Mouse (Mus musculus) G1E-ER4 (cell line): Measurements from ENCODE around the gene Ckap2l. TPM values are rescaled to one million over a fixed set of nuclear protein-coding genes. Genes with fewer than 3 reads are reported as not detected.

ENCODE experiments used
- GATA1 ChIP-seq: IDR thresholded peaks from one replicate; pipeline ENCODE4 v1.8.0; 2012; ENCODE audit warnings: low read length, inconsistent platforms
- polyA plus RNA-seq: library from polyadenylated mRNA; stranded (reverse); fragments of >175 nt; gene quantifications from 2 replicates; pipeline ENCODE4 v1.2.3, GENCODE M21; 2012

The Ckap2l gene
- polyA plus RNA-seq, 1 experiment, result 55.6 TPM

DNA sequence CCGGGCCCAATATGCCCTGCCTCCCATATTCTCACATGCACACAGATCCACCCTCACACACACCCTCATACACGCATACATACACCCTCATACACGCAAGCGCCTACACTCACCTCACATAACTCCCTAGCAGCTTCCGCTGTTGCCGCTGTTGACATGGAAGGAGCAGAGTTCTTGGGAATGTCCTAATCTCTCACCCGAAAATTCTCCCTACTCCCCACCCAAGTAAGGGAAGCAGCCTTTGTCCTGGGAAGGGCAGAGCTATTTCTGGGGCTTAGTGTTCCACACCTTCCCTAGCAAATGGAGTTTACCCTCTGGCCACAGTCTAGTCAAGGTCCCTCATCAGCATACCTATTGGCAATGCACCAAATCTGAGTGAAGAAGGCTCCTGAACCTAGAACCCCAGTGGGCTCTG is 49.3 kb downstream of the Ckap2l start:
- TF ChIP-seq GATA1, result no peak

DNA sequence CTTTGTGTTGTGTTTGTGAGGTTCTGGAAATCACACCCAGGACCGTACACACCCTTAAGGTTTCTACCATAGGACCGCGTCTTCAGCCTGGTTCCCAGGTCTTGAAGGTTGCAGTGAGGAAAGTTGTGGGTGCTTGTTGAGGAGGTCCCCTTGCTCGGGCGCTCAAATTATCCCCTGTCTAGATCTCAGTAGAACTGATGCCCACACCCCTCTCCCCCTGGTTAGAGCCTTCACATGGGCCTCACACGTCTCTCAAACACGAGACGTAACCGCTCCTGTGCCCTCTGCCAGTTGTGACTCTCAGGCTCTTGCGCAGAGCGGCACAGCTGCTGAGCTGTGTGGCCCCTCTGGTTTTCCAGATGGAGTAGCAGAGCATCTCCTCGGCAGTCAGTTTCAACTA is 50.1 kb downstream of the Ckap2l start:
- no peak for TF ChIP-seq GATA1

DNA sequence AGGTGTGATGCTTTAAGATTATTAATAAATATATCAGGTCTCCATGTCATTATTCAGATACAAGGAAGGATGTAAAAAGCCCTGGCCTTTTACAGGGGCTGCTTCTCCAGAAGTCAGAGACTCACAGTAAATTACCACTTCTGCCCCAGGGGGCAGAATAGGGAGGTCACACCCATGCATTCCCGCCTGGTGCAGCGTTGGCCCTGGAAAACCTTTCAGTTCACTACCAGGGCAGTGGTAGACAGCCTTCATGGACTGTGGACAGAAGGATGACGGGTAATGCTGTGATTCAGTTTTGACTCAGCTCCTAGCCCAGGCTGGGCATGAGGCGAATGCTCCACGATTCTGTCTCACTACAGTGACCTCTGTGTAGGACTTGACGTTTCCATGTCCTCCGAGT is 50.6 kb downstream of the Ckap2l start:
- TF ChIP-seq GATA1, result no peak

DNA sequence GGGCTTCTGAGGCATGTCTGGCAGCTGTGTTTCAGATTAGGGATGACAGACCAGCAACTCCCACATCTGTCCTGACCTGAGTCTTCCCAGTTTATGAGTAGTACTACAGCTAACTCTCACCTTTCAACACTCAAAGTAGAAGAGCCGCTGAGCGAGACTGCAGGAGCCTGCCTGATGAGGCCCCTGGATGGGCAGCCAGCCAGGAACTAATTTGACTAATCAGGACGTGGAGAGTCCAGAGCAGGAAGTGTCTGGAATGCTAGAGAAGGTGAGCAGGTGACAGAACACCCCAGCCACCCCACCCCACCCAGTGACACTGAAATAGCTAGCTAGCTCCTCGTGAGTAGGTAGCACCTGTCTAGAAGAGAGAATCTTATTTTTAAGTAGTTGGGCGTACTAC is 51.4 kb downstream of the Ckap2l start:
- no peak for TF ChIP-seq GATA1

DNA sequence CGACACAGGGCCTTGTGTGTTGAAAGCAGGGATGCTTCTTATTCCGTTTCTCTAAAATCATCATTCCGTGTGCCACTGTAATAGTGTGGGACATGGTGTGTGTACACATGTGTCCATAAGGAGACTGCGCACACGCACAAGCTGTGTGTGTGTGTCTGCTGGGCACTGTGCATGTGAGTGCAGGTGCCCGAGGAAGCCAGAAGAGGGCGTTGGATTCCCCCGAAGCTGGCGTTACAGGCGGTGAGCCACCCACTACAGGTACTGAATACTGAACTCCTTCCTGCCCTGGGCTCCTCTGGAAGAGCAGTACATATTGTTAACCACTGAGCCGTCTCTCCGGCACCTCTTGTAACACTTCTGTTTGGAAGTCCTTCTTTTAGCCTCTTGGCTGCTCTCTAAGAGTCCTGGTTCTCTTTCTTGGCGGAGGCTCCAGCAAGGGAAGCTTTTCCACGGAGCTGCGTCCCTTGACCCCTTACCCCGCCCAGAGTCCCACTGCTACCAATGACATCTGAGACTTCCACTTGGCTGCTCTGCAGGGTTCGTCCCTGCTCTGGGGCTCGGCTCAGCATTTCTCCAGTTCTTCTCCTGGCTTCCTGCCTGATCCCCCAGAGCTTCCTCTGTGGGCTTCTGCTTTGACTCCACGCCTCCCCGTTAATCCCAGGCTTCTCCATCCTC is 52.4 kb downstream of the Ckap2l start:
- TF ChIP-seq GATA1, result no peak

DNA sequence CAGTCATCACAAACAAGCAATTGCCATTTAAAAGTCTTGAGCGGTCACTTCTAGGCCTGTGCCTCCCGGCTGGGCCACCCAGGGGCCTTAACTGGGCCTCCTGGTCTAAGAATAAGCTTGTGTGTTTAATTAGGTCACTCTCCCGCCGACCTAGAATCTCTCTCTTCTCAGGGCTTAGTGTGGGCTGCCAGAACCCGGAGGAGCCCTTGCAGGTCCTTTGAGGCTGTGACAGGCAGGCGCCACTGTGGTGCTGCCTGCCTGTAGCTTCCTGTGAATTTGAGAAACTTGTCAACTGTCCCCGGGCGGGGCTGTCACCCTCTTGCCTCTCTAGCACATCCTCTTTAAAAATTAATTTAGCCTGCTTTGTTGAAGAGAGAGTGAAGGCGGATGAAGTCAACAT is 53.2 kb downstream of the Ckap2l start:
- TF ChIP-seq GATA1, result no peak

DNA sequence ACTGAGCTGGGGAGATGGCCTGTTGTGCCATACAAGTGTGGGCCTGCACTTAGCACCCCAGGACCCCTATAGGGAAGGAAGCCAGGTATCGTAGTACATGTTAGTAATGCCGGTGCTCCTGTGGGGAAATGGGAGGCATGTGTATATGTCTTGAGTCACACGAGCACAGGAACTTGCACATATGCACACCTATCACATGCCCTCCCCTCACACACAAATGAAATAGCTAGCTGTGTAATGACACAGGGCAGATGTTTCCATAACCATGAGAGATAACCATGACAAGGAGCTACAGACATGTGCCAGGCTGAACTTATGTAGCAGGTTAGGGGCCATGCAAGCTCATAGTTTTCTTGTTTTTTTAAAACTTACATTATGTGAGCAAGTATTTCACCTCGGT is 54.0 kb downstream of the Ckap2l start:
- TF ChIP-seq GATA1, result no peak

DNA sequence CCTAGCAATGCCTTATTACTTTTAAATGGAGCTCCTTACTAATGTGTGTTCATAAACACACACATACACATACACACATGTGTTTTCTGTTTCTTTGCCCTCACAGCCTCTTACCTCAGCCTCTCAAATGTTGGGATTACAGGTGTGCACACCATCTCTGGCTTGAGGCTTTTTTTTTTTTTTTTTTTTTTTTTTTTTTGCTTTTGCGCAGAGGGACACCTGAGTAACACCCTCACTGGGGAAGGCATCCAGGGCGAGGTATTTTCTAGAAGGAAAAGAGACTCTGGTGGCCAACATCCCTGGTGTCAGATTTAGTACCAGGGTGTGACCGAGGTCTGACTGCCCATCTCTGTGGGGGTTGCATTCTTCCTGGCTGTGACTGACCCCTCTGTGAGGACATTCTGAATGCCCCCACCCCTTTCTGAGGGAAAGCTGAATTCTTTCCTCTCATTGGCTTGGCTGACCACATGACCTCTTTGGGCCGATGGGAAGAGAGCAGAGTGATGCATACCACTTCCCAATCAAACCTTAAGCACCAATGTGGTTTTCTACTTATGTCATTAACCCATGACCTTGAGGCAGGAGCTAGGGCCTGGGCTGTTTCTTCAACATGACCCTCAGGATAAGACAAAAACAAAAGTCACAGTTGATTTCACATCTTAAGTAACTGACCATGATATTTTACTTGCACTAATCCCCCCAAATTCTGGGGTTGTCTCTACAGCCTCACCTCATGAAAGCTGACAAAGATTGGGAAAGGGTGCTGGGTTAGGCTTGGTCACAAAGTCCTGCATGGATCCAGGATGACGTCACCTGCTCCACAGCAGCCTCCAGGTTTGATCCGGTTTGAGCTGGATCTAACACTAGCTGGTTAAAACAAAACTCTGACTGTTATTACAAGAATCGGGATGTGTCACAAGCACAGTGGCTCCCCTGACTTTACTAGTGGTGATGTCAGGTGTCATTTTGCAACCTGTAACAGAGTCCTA is 54.9 kb downstream of the Ckap2l start:
- TF ChIP-seq GATA1, result no peak

DNA sequence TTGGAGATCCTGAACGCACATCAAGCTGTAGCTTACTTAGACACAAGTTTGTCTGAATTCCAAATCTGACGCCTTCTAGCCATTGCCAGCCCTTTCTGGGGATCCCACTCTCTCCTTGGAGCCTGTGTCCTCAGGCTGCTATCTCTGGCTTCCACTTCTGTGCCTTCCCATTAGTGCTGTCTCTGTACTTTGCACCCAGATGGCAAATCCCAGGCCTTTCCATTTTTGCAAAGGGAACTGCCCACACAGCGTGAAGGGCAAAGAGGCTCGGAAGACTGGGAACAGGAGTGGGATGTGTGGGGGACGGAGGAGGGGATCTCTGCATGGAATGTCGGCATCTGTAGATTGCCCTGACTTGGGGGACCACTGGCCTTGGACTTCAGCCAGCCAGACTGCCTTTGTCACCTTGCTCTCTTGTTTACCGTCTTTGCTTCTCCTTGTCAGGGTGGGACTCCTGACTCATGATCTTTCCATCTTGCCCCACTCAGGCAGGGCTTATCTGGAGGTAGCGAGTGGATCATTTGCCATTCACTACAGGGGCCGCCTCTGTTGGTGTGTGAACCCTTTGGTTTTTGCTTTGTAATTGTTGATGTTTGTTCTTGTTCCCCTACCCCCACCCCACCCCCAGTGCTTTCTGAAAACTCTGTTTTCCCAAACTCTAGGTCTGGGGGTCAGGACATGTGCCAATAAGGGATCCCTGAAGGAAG is 56.1 kb downstream of the Ckap2l start:
- no peak for TF ChIP-seq GATA1

DNA sequence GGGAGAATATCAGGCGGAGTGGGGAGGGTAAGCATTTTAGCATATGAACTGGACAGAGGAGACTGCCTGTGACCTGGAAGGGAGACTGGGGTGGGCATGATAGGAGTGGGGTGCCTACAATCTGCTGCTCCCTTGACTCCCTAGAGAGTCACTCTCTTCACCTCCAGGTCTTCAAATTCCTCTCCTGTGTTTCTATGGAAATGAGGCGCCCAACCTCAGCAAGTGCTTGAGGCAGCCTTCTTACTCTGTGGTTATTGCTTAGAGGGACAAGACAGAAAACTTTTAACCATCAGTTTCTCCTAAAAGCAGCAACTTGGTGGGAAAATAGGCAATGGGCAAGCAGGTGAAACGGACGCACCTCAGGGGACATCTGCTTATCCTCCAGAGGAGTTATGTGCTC is 60.5 kb downstream of the Ckap2l start:
- no peak for TF ChIP-seq GATA1

DNA sequence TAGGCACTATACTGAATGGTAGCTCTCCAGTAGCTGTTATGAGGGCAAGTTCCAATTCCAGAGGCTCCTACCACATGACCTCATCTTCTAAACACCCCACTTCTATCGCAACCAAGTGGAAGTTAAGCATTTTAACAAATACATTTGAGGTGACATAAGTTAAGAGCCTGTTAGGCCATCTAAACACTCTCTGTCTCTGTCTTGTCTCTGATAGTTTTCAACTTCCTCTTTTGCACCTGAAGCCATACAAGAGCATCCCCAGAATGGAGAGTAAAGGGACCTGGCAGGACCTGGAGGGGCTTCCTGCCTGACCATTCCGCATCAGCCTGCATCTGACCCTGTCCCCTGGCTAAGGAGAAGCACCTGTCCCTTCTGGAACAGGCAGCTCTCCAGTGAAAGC is 62.3 kb downstream of the Ckap2l start:
- TF ChIP-seq GATA1, result peak; percentile 13

DNA sequence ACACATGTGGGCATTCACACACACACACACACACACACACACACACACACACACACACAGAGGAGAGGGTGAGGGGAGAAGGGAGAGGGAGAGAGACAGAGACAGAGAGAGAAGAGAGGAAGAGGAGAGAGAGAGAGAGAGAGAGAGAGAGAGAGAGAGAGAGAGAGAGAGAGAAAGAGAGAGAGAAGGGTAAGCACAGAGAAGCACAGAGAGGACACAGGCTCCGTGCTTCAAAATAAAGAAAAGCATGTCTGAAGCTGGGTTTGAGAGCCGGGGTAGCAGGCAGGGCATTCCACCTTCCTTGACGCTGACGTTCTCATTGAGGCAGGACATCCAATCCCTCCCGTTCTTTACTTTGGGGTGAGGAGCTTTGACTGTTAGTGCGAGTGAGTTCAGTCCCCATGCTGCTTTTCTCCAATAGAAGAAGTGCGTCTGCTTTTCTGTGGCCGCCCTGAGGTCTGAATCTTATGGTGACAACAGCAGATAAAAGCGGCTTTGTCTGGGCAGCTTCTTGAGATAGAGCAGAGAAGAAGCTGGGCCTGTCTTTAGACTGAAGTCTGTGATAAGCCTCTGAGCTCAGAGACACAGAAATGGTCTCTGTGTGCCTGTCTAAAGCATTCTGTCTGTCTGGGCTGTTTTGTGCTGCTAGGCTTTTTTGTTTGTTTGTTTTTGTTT is 63.1 kb downstream of the Ckap2l start:
- peak; percentile 36 for TF ChIP-seq GATA1

DNA sequence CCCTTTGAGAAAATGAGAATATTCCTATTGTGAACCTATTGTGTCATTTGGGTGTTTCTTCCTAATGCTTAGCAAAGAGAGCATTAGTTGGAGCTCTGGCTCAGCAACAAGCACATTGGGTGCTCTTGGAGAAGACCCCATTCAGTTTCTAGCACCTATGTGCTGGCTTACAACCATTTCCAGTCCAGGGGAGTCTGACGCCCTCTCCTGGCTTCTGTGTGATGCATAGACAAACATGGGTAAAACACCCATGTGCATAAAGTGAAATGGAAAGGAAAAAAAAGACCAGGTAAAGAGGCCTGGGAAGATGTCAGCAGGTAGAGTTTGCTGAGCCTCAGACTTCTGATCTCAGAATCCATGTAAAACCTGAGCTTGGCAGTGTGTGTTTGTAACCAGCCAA is 63.8 kb downstream of the Ckap2l start:
- no peak for TF ChIP-seq GATA1

DNA sequence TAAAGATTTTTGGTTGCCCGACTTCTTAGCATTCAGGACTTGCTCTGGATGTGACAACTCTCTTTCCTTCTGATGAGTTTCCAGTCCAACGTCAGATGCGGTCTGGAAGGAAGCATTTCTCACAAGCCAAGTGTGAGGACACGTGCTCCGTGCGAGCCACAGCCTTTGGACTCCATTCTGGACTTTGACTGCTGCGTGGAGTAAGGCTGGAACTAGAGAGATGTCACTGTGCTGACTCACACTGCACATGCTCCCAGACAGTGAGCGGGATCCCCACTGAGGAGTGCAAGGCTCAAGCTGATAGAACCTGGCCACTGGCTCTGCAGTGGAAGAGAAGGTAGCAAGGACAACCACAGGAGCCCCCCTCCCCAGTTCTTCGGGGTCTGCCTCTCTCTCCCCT is 64.5 kb downstream of the Ckap2l start:
- no peak for TF ChIP-seq GATA1

DNA sequence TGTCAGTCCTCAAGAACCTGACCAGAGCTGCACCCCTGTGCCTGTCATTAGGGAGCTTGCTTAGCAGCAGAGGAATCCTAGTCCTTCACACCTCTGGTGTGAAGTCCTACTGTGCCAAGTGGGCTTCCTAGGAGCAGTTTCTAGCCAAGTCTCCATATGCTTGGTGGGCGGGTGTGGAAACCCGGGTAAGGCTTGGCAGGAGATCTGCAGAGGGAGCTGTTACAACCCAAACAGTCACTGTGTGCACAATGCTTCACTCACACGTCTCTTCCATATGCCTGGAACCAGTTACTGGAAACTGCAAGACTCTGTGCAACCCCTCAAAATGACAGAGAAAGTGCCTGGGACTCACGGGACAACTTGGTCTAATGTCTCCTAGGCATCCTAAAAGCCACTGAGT is 65.0 kb downstream of the Ckap2l start:
- no peak for TF ChIP-seq GATA1

DNA sequence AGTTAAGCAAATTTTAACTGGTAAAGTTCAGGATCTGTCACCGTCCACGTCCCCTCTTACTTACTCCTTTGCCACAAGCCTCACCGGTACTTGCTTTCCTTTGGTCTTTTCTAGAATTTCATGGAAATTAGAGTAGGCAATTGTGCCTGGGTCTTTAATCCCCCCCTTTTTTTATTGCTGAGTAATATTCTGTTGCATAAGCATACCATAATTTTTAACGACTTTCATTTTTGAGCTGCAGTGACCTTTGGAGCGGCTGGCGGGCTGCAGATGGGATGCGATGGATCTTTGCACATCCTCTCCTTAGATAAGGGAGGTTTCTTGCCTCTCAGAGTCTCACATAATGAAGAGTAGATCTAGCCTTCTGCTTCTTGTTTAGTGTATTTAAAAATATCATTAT is 67.7 kb downstream of the Ckap2l start:
- no peak for TF ChIP-seq GATA1

DNA sequence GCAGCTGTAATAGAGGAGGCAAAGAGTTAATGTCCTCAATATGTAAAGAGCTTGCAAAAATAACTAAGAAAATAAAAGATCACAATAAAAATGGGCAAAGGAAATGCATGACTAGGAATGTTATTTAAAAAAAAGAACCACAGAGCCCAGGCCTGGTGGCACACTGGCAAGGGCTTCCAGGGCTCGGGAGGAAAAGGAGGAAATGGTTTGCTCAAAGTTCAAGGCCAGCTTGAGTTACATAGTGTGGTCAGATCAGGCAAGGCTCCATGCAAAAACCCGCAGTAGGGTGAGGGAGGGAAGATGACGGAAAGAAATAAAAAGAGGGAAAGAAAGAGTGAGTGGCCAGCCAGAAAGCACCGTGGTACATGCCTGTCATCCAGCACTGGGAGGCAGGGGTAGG is 68.4 kb downstream of the Ckap2l start:
- no peak for TF ChIP-seq GATA1
